ENCODE assay signal across 8 mouse cellular contexts in genomic region chr15:4026231-4026773, GRCm38 (mm10). TPM values are rescaled to one million over a fixed set of nuclear protein-coding genes. Genes with fewer than 3 reads are reported as not detected.
DNase-seq lines count a peak whose midpoint lies in the region; ATAC-seq and TF ChIP-seq lines count a peak whose summit lies in the region.

Gene Oxct1 (plus strand): TSS chr15:4026383.

- no peaks in the 10 kb centered on the region for H3K27me3 ChIP-seq in hindbrain, postnatal 0 days (ENCODE audit: insufficient read depth, low read length)

- H3K4me3 ChIP-seq in gastrocnemius, adult 2 months = peak within 1 kb of the TSS; percentile 92
- peak within 1 kb of the TSS; percentile 92 for H3K4me3 ChIP-seq in hindbrain, postnatal 0 days (ENCODE audit: low read length)
- peak within 1 kb of the TSS; percentile 75 for H3K4me3 ChIP-seq in left cerebral cortex, adult 2 months

- H3K27ac ChIP-seq in gastrocnemius, adult 2 months = peak within 1 kb of the TSS; percentile 96
- H3K27ac ChIP-seq in hindbrain, postnatal 0 days = peak within 1 kb of the TSS; percentile 97
- peak within 1 kb of the TSS; percentile 99 for H3K27ac ChIP-seq in left cerebral cortex, adult 2 months

- intact Hi-C loops in gastrocnemius, adult 2 months (cut with DNase I) = loop anchor here (5.0 kb wide), 1 partner anchor 64 kb away; no protein-coding TSS in a partner anchor
- intact Hi-C loops in left cerebral cortex, adult 2 months (cut with DNase I) = loop anchor here (1.0 to 10.0 kb wide), 4 partner anchors 31 to 732 kb away; partner anchors contain the start of genes AW549877 and Fbxo4

- peak within 1 kb of the TSS; percentile 65 for H3K4me2 ChIP-seq in hindbrain, postnatal 0 days (ENCODE audit: low read depth, low read length)

- peaks cover 11% of the 10 kb centered on the region for H3K4me1 ChIP-seq in hindbrain, postnatal 0 days (ENCODE audit: insufficient read depth, low read length)

- peak; percentile 94 for DNase-seq in gastrocnemius, adult 2 months
- peak; percentile 95 for DNase-seq in hindbrain, postnatal 0 days (ENCODE audit: low spot score)
- peak; percentile 92 to 93 for DNase-seq in left cerebral cortex, adult 2 months (ENCODE audit: extremely low spot score in 1 of 2, low spot score in 2 of 2)
- peak; percentile 93 for DNase-seq in right cerebral cortex, postnatal 14 days
- DNase-seq in urinary bladder, postnatal 36 days (ENCODE audit: low spot score in 2 of 2) = peak; percentile 76 to 88

- H3K9ac ChIP-seq in hindbrain, postnatal 0 days (replicated peaks; ENCODE audit: low read length) = peak within 1 kb of the TSS; percentile 93

- no peaks in the 10 kb centered on the region for H3K9me3 ChIP-seq in hindbrain, postnatal 0 days (ENCODE audit: low read length)

- peak; percentile 84 for TF ChIP-seq CTCF in gastrocnemius, adult 2 months (IDR thresholded peaks at IDR 0.05)
- TF ChIP-seq CTCF in hindbrain, postnatal 0 days (IDR thresholded peaks at IDR 0.05; ENCODE audit: low read depth) = peak; percentile 68
- peak; percentile 66 for TF ChIP-seq CTCF in left cerebral cortex, adult 2 months (IDR thresholded peaks at IDR 0.05)

- ATAC-seq in activated CD4-positive, CD25-positive, alpha-beta regulatory T cell, adult 4 months = peak; percentile 83
- peak; percentile 86 for ATAC-seq in common myeloid progenitor, adult 5-6 weeks (replicated peaks; ENCODE audit: low read depth, poor library complexity, severe bottlenecking)
- ATAC-seq in hindbrain, postnatal 0 days = peak; percentile 96
- ATAC-seq in megakaryocyte, adult 5-6 weeks (ENCODE audit: poor library complexity, severe bottlenecking) = peak; percentile 82

- under 1% methylated on average over 42 of the region's 45 CpGs for WGBS in hindbrain, postnatal 0 days

- no peaks in the 10 kb centered on the region for H3K36me3 ChIP-seq in hindbrain, postnatal 0 days (ENCODE audit: insufficient read depth, low read length)

RNA-seq across cellular contexts. Expression of gene Oxct1, which starts in this region (rescaled TPM):
- 10 to 100 TPM; 76.3 to 80.9 TPM for polyA plus RNA-seq in activated CD4-positive, CD25-positive, alpha-beta regulatory T cell, adult 4 months (2017; shearing (Covaris generic))
- total RNA-seq in common myeloid progenitor, adult 5-6 weeks (2017) = 243 and 253 TPM in 2 replicates
- total RNA-seq in gastrocnemius, adult 2 months (2021) = 100 to 1,000 TPM; 266 to 585 TPM
- total RNA-seq in hindbrain, postnatal 0 days (2014; rRNA removed) = 226 and 314 TPM in 2 replicates
- 457 and 505 TPM in 2 replicates for polyA plus RNA-seq in hindbrain, postnatal 0 days (2015; fragmentation: Nextera tagmentation; extraction: Ambion mirVana)
- 100 to 1,000 TPM; 279 to 316 TPM for total RNA-seq in left cerebral cortex, adult 2 months (2021)
- 43.5 and 48.2 TPM in 2 replicates for total RNA-seq in megakaryocyte, adult 5-6 weeks (2015)
- 176 and 187 TPM in 2 replicates for total RNA-seq in megakaryocyte, adult 5-6 weeks (2017)

Comparison
In these comparisons a context has a peak if more than half of its experiments do, and no peak if none do; other contexts are left out.
1. Peak in every context shown above with its lines: DNase-seq, ATAC-seq, H3K4me3 ChIP-seq and H3K27ac ChIP-seq.